Mouse (Mus musculus) intestine, postnatal 0 days (tissue): ENCODE measurements around the gene Sned1. TPM values are rescaled to one million over a fixed set of nuclear protein-coding genes. Genes with fewer than 3 reads are reported as not detected.

ENCODE experiments used
- ATAC-seq: fragments of 200-750 bp; cut with Nextera tagmentation; 2 replicates; pipeline ENCODE4 v1.8.0; 2017; ENCODE audit warnings: mild to moderate bottlenecking, moderate TSS enrichment, moderate library complexity
- H3K27ac ChIP-seq: fragments of 300-500 bp; sonication (generic); 2 replicates; pipeline ENCODE4 v1.5.1; 2014; ENCODE audit warnings: mild to moderate bottlenecking, low read depth, low read length, moderate library complexity
- H3K27me3 ChIP-seq: fragments of 300-500 bp; sonication (generic); replicated peaks from 2 replicates; pipeline ENCODE4 v1.6.1; 2014; ENCODE audit warnings: low read length, mixed read lengths; ENCODE audit not compliant: control insufficient read depth, insufficient read depth
- H3K36me3 ChIP-seq: fragments of 300-500 bp; sonication (generic); 2 replicates; pipeline ENCODE4 v1.6.1; 2014; ENCODE audit warnings: mild to moderate bottlenecking, moderate library complexity; ENCODE audit not compliant: control insufficient read depth, insufficient read depth
- H3K4me1 ChIP-seq: fragments of 300-500 bp; sonication (generic); replicated peaks from 2 replicates; pipeline ENCODE4 v1.6.1; 2014; ENCODE audit warnings: antibody characterized with exemption, low read length, mixed read lengths; ENCODE audit not compliant: control insufficient read depth, insufficient read depth
- H3K4me2 ChIP-seq: fragments of 300-500 bp; sonication (generic); replicated peaks from 2 replicates; pipeline ENCODE4 v1.6.1; 2014; ENCODE audit warnings: low read depth, mild to moderate bottlenecking, moderate library complexity
- H3K4me3 ChIP-seq: fragments of 300-500 bp; sonication (generic); 2 replicates; pipeline ENCODE4 v1.5.1; 2014; ENCODE audit warnings: low read depth, low read length
- H3K9ac ChIP-seq: fragments of 300-500 bp; sonication (generic); 2 replicates; pipeline ENCODE4 v1.6.1; 2014; ENCODE audit warnings: mild to moderate bottlenecking, low read depth, low read length
- H3K9me3 ChIP-seq: fragments of 300-500 bp; sonication (generic); 2 replicates; pipeline ENCODE4 v1.6.1; 2016; ENCODE audit warnings: mixed run types; ENCODE audit not compliant: control insufficient read depth
- CTCF ChIP-seq: sonication (generic); IDR thresholded peaks from 2 replicates; pipeline ENCODE4 v1.5.1; 2016; ENCODE audit warnings: low read depth, mild to moderate bottlenecking, control low read depth, antibody characterized with exemption, moderate library complexity
- WGBS: fragments of 180-500 bp; shearing (Covaris S2); extraction: QIAGEN DNeasy Blood & Tissue Kit; methylation state at CpG from one replicate; pipeline ENCODE4 v1.1.7; 2014; 5-methylcytosine and 5-hydroxymethylcytosine counted together
- polyA plus RNA-seq: library from polyadenylated mRNA; unstranded; fragments of >200 nt; fragmentation: Nextera tagmentation; extraction: Ambion mirVana; gene quantifications from 2 replicates; pipeline ENCODE4 v1.2.1, GENCODE M21; 2015

The Sned1 gene
- polyA plus RNA-seq, 1 experiment from 2014 or later = 0.81 TPM

DNA sequence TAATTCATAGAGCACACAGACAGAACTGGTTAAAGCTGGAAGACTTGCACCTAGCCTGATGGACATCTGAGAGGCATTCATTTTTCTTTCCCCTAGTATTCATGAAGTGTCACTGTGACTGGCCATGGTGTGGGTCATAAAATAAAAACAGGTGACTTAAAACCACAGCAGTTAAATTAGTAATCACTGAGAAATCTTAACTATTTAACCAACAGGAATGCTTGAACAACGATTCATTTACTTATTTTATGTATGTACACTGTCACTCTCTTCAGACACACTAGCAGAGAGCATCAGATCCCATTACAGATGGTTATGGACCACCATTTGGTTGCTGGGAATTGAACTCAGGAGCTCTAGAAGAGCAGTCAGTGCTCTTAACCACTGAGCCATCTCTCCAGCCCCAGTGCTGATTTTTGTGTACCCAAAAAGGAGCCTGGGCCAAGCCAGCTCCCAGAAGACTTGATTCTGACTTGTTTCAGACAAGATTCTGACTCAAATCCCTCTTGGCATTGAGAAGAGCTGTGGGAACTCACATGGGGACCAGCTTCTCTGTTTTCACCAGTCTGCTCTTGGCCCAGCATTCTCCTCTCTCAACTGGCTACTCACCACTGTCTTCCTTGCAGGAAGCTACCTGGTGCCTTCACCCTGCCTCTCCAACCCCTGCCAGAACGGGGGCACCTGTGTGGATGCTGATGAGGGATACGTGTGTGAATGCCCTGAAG lies 35.0 kb downstream of the Sned1 start:
- no peak overlapping the region for H3K4me3 ChIP-seq
- 68% methylated on average over 3 of the region's 3 CpGs for WGBS
- no peaks in the 10 kb centered on the region for H3K36me3 ChIP-seq
- ATAC-seq = no peak
- no peak overlapping the region for H3K9ac ChIP-seq
- H3K27me3 ChIP-seq = no peaks in the 10 kb centered on the region
- H3K4me2 ChIP-seq = no peak overlapping the region
- no peaks in the 10 kb centered on the region for H3K9me3 ChIP-seq
- H3K4me1 ChIP-seq = no peaks in the 10 kb centered on the region
- H3K27ac ChIP-seq = no peak overlapping the region
- no peak for TF ChIP-seq CTCF

DNA sequence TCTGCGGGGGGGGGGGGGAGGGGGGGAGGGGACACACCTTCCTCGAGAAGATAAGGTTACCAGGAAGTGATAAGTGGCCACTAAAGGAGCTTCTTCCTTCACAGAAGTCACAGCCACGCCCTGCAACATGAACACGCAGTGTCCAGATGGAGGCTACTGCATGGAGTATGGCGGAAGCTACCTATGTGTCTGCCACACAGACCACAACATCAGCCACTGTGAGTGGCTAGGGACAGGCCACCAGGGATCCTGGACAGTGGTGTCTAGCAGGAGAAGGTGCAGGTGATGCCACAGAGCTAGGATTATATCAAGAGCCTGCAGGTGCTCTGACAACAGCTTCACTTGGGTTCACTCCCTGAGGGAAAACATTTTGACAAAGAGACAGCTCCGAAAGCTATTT lies 36.1 kb downstream of the Sned1 start:
- 61% methylated on average over 6 of the region's 6 CpGs for WGBS
- H3K9ac ChIP-seq = no peak overlapping the region
- TF ChIP-seq CTCF = no peak
- ATAC-seq = no peak
- no peaks in the 10 kb centered on the region for H3K4me1 ChIP-seq
- H3K9me3 ChIP-seq = no peaks in the 10 kb centered on the region
- H3K27ac ChIP-seq = no peak overlapping the region
- H3K4me2 ChIP-seq = no peak overlapping the region
- H3K4me3 ChIP-seq = no peak overlapping the region
- no peaks in the 10 kb centered on the region for H3K27me3 ChIP-seq
- no peaks in the 10 kb centered on the region for H3K36me3 ChIP-seq

GRCm38 (mm10) chr1:93272409-93272821 lies 36.8 kb downstream of the Sned1 start:
- Histone ChIP-seq H3K27me3 (no peaks in the 10 kb centered on the region), H3K4me1 (no peaks in the 10 kb centered on the region), H3K9me3 (no peaks in the 10 kb centered on the region), H3K36me3 (no peaks in the 10 kb centered on the region), H3K27ac (no peak overlapping the region), H3K4me3 (no peak overlapping the region), H3K9ac (no peak overlapping the region), H3K4me2 (no peak overlapping the region)
- no peak for ATAC-seq
- WGBS = 3% methylated on average over 16 of the region's 16 CpGs
- no peak for TF ChIP-seq CTCF

- no peak overlapping the region for H3K9ac ChIP-seq
- H3K4me1 ChIP-seq = no peaks in the 10 kb centered on the region
- H3K27me3 ChIP-seq = no peaks in the 10 kb centered on the region
- no peak for TF ChIP-seq CTCF
- no peak overlapping the region for H3K4me3 ChIP-seq
- WGBS = 51% methylated on average over 6 of the region's 6 CpGs
- no peak overlapping the region for H3K4me2 ChIP-seq
- H3K27ac ChIP-seq = no peak overlapping the region
- no peaks in the 10 kb centered on the region for H3K36me3 ChIP-seq
- no peaks in the 10 kb centered on the region for H3K9me3 ChIP-seq
- no peak for ATAC-seq
These were observed 39.9 kb downstream of the Sned1 start for GRCm38 (mm10) chr1:93275561-93275960.

GRCm38 (mm10) chr1:93277041-93277440 lies 41.4 kb downstream of the Sned1 start:
- H3K9me3 ChIP-seq = no peaks in the 10 kb centered on the region

GRCm38 (mm10) chr1:93289678-93290214 lies 54.1 kb downstream of the Sned1 start:
- WGBS = 37% methylated on average over 3 of the region's 3 CpGs
- H3K27me3 ChIP-seq = no peaks in the 10 kb centered on the region
- no peaks in the 10 kb centered on the region for H3K4me1 ChIP-seq
- no peaks in the 10 kb centered on the region for H3K9me3 ChIP-seq
- no peaks in the 10 kb centered on the region; the same call in 1 of the 2 replicates for H3K36me3 ChIP-seq
- H3K27ac ChIP-seq = no peak overlapping the region
- no peak overlapping the region for H3K4me2 ChIP-seq
- no peak for ATAC-seq
- no peak for TF ChIP-seq CTCF
- no peak overlapping the region for H3K4me3 ChIP-seq
- H3K9ac ChIP-seq = no peak overlapping the region

More at GRCm38 (mm10) chr1:93277041-93277440, 41.4 kb downstream of the Sned1 start:
- 66% methylated on average over 7 of the region's 7 CpGs for WGBS
- Histone ChIP-seq H3K9ac (no peak overlapping the region), H3K27ac (no peak overlapping the region), H3K36me3 (no peaks in the 10 kb centered on the region), H3K27me3 (no peaks in the 10 kb centered on the region), H3K4me3 (no peak overlapping the region), H3K4me2 (no peak overlapping the region), H3K4me1 (no peaks in the 10 kb centered on the region)
- ATAC-seq = no peak
- no peak for TF ChIP-seq CTCF
